Mouse (Mus musculus): Measurements from ENCODE around the gene Cmtm4.

GRCm38 (mm10) chr8:104343957-104344356 is 51.6 kb downstream of the Cmtm4 start:
- TF ChIP-seq CTCF (IDR thresholded peaks at IDR 0.05; ENCODE audit: low read depth, low read length): peak; percentile 98
- TF ChIP-seq EP300 (IDR thresholded peaks at IDR 0.05; ENCODE audit: insufficient read depth, low read depth, low read length): 0 out of 2 replicates have a peak, but pooled peaks have one; percentile 51
